Mouse (Mus musculus) G1E (cell line): ENCODE measurements at regions not wholly inside any gene's neighbourhood (a gene's known extent, or its start where the extent isn't known, plus 50 kb on each side); places are given as distances from the start of the nearest gene placed in this dataset.

Experiments
- CTCF ChIP-seq: IDR thresholded peaks from 2 replicates; pipeline ENCODE4 v1.5.1; 2012; ENCODE audit warnings: low read depth, low read length, inconsistent platforms, mixed read lengths
- GATA1 ChIP-seq: IDR thresholded peaks from 2 replicates; pipeline ENCODE4 v1.6.1; 2012; ENCODE audit warnings: borderline replicate concordance, low read length, inconsistent platforms, mixed read lengths
- POLR2AphosphoS5 ChIP-seq: IDR thresholded peaks from 2 replicates; pipeline ENCODE4 v1.6.1; 2012; ENCODE audit warnings: low read depth, low read length, inconsistent platforms; ENCODE audit not compliant: insufficient replicate concordance

- no peak for TF ChIP-seq CTCF
- no peak for TF ChIP-seq GATA1
- TF ChIP-seq POLR2AphosphoS5, result no peak
These were observed 349.7 kb downstream of the Cbln4 start for GRCm38 (mm10) chr2:171693526-171693925.
